Mouse (Mus musculus): ENCODE measurements around the gene Klhl5. TPM values are rescaled to one million over a fixed set of nuclear protein-coding genes. Genes with fewer than 3 reads are reported as not detected.

The Klhl5 gene
- polyA plus RNA-seq, 1 experiment from 2014 or later = 15.8 TPM

- H3K9me3 ChIP-seq (ENCODE audit: control insufficient read depth, low read length) = no peaks in the 10 kb centered on the region
- H3K4me1 ChIP-seq (replicated peaks; ENCODE audit: control insufficient read depth, insufficient read depth, low read length) = peaks cover 13% of the 10 kb centered on the region
- DNase-seq (ENCODE audit: low spot score) = no peak
- WGBS = 20% methylated on average over 11 of the region's 11 CpGs
- peak overlapping the region; percentile 20 for H3K4me2 ChIP-seq (ENCODE audit: low read length)
- H3K9ac ChIP-seq (ENCODE audit: low read length) = no peak overlapping the region
- no peaks in the 10 kb centered on the region for H3K27me3 ChIP-seq (replicated peaks; ENCODE audit: control insufficient read depth, insufficient read depth, low read length)
- no peak for ATAC-seq (replicated peaks; ENCODE audit: low FRiP score, low TSS enrichment, low read depth)
- no peak overlapping the region for H3K4me3 ChIP-seq (ENCODE audit: low read depth, low read length)
- no peak overlapping the region; the same call in 1 of the 2 replicates for H3K27ac ChIP-seq (ENCODE audit: low read depth)
- no peaks in the 10 kb centered on the region for H3K36me3 ChIP-seq (ENCODE audit: control insufficient read depth, insufficient read depth, low read length)
These were observed 69.7 kb downstream of the Klhl5 start for GRCm38 (mm10) chr5:65177026-65177514.

GRCm38 (mm10) chr5:65178477-65178876 is 71.1 kb downstream of the Klhl5 start:
- Histone ChIP-seq H3K27ac (ENCODE audit: low read depth) (no peak overlapping the region), H3K27me3 (replicated peaks; ENCODE audit: control insufficient read depth, insufficient read depth, low read length) (no peaks in the 10 kb centered on the region), H3K4me1 (replicated peaks; ENCODE audit: control insufficient read depth, insufficient read depth, low read length) (peaks cover 13% of the 10 kb centered on the region), H3K4me2 (ENCODE audit: low read length) (no peak overlapping the region), H3K36me3 (ENCODE audit: control insufficient read depth, insufficient read depth, low read length) (no peaks in the 10 kb centered on the region), H3K9me3 (ENCODE audit: control insufficient read depth, low read length) (no peaks in the 10 kb centered on the region), H3K9ac (ENCODE audit: low read length) (no peak overlapping the region), H3K4me3 (ENCODE audit: low read depth, low read length) (no peak overlapping the region)
- 91% methylated on average over 9 of the region's 9 CpGs for WGBS
- ATAC-seq (replicated peaks; ENCODE audit: low FRiP score, low TSS enrichment, low read depth) (no peak), DNase-seq (ENCODE audit: low spot score) (no peak)

GRCm38 (mm10) chr5:65181160-65181793 is 73.9 kb downstream of the Klhl5 start:
- no peaks in the 10 kb centered on the region for H3K36me3 ChIP-seq (ENCODE audit: control insufficient read depth, insufficient read depth, low read length)
- peaks cover 10% of the 10 kb centered on the region for H3K4me1 ChIP-seq (replicated peaks; ENCODE audit: control insufficient read depth, insufficient read depth, low read length)
- ATAC-seq (replicated peaks; ENCODE audit: low FRiP score, low TSS enrichment, low read depth) (no peak), DNase-seq (ENCODE audit: low spot score) (no peak)
- H3K27me3 ChIP-seq (replicated peaks; ENCODE audit: control insufficient read depth, insufficient read depth, low read length) = no peaks in the 10 kb centered on the region
- no peak overlapping the region for H3K9ac ChIP-seq (ENCODE audit: low read length)
- no peak overlapping the region for H3K4me2 ChIP-seq (ENCODE audit: low read length)
- no peak overlapping the region for H3K27ac ChIP-seq (ENCODE audit: low read depth)
- WGBS = 83% methylated on average over 21 of the region's 21 CpGs
- H3K4me3 ChIP-seq (ENCODE audit: low read depth, low read length) = no peak overlapping the region
- H3K9me3 ChIP-seq (ENCODE audit: control insufficient read depth, low read length) = no peaks in the 10 kb centered on the region

GRCm38 (mm10) chr5:65181794-65182169 is 74.4 kb downstream of the Klhl5 start:
- no peaks in the 10 kb centered on the region for H3K27me3 ChIP-seq (replicated peaks; ENCODE audit: control insufficient read depth, insufficient read depth, low read length)
- ATAC-seq (replicated peaks; ENCODE audit: low FRiP score, low TSS enrichment, low read depth) (no peak), DNase-seq (ENCODE audit: low spot score) (no peak)
- no peak overlapping the region for H3K9ac ChIP-seq (ENCODE audit: low read length)
- H3K36me3 ChIP-seq (ENCODE audit: control insufficient read depth, insufficient read depth, low read length) = no peaks in the 10 kb centered on the region
- H3K9me3 ChIP-seq (ENCODE audit: control insufficient read depth, low read length) = no peaks in the 10 kb centered on the region
- H3K4me2 ChIP-seq (ENCODE audit: low read length) = no peak overlapping the region
- no peak overlapping the region for H3K4me3 ChIP-seq (ENCODE audit: low read depth, low read length)
- no peak overlapping the region for H3K27ac ChIP-seq (ENCODE audit: low read depth)
- peaks cover 7% of the 10 kb centered on the region for H3K4me1 ChIP-seq (replicated peaks; ENCODE audit: control insufficient read depth, insufficient read depth, low read length)
- WGBS = 84% methylated on average over 4 of the region's 4 CpGs

GRCm38 (mm10) chr5:65182268-65182667 is 74.9 kb downstream of the Klhl5 start:
- WGBS = 86% methylated on average over 1 of the region's 1 CpGs
- no peak for ATAC-seq (replicated peaks; ENCODE audit: low FRiP score, low TSS enrichment, low read depth)
- Histone ChIP-seq H3K27me3 (replicated peaks; ENCODE audit: control insufficient read depth, insufficient read depth, low read length) (no peaks in the 10 kb centered on the region), H3K9ac (ENCODE audit: low read length) (no peak overlapping the region), H3K27ac (ENCODE audit: low read depth) (no peak overlapping the region), H3K36me3 (ENCODE audit: control insufficient read depth, insufficient read depth, low read length) (no peaks in the 10 kb centered on the region), H3K9me3 (ENCODE audit: control insufficient read depth, low read length) (no peaks in the 10 kb centered on the region), H3K4me1 (replicated peaks; ENCODE audit: control insufficient read depth, insufficient read depth, low read length) (peaks cover 2% of the 10 kb centered on the region), H3K4me2 (ENCODE audit: low read length) (no peak overlapping the region), H3K4me3 (ENCODE audit: low read depth, low read length) (no peak overlapping the region)
- DNase-seq (ENCODE audit: low spot score) = no peak

GRCm38 (mm10) chr5:65191601-65192000 is 84.3 kb downstream of the Klhl5 start:
- no peaks in the 10 kb centered on the region for H3K27me3 ChIP-seq (replicated peaks; ENCODE audit: control insufficient read depth, insufficient read depth, low read length)
- no peak overlapping the region for H3K4me2 ChIP-seq (ENCODE audit: low read length)
- WGBS = 88% methylated on average over 5 of the region's 5 CpGs
- no peak overlapping the region for H3K27ac ChIP-seq (ENCODE audit: low read depth)
- no peak overlapping the region for H3K9ac ChIP-seq (ENCODE audit: low read length)
- no peaks in the 10 kb centered on the region for H3K9me3 ChIP-seq (ENCODE audit: control insufficient read depth, low read length)
- ATAC-seq (replicated peaks; ENCODE audit: low FRiP score, low TSS enrichment, low read depth) (no peak), DNase-seq (ENCODE audit: low spot score) (no peak)
- no peak overlapping the region for H3K4me3 ChIP-seq (ENCODE audit: low read depth, low read length)
- no peaks in the 10 kb centered on the region for H3K36me3 ChIP-seq (ENCODE audit: control insufficient read depth, insufficient read depth, low read length)
- H3K4me1 ChIP-seq (replicated peaks; ENCODE audit: control insufficient read depth, insufficient read depth, low read length) = no peaks in the 10 kb centered on the region

GRCm38 (mm10) chr5:65194441-65194840 is 87.1 kb downstream of the Klhl5 start:
- 88% methylated on average over 9 of the region's 9 CpGs for WGBS
- Histone ChIP-seq H3K27me3 (replicated peaks; ENCODE audit: control insufficient read depth, insufficient read depth, low read length) (no peaks in the 10 kb centered on the region), H3K4me2 (ENCODE audit: low read length) (no peak overlapping the region), H3K4me1 (replicated peaks; ENCODE audit: control insufficient read depth, insufficient read depth, low read length) (no peaks in the 10 kb centered on the region), H3K9me3 (ENCODE audit: control insufficient read depth, low read length) (no peaks in the 10 kb centered on the region), H3K9ac (ENCODE audit: low read length) (no peak overlapping the region), H3K27ac (ENCODE audit: low read depth) (no peak overlapping the region), H3K4me3 (ENCODE audit: low read depth, low read length) (no peak overlapping the region), H3K36me3 (ENCODE audit: control insufficient read depth, insufficient read depth, low read length) (no peaks in the 10 kb centered on the region)
- DNase-seq (ENCODE audit: low spot score) (no peak), ATAC-seq (replicated peaks; ENCODE audit: low FRiP score, low TSS enrichment, low read depth) (no peak)

GRCm38 (mm10) chr5:65199346-65200128 is 92.2 kb downstream of the Klhl5 start, which contains the start of gene Wdr19:
Gene Wdr19 (plus strand): TSS chr5:65199696.
- H3K9ac ChIP-seq (ENCODE audit: low read length) = peak within 1 kb of the TSS; percentile 53
- ATAC-seq (replicated peaks; ENCODE audit: low FRiP score, low TSS enrichment, low read depth) (peak; percentile 100), DNase-seq (ENCODE audit: low spot score) (peak; percentile 94)
- peak within 1 kb of the TSS; percentile 74 for H3K4me2 ChIP-seq (ENCODE audit: low read length)
- no peaks in the 10 kb centered on the region for H3K27me3 ChIP-seq (replicated peaks; ENCODE audit: control insufficient read depth, insufficient read depth, low read length)
- 0% methylated on average over 37 of the region's 37 CpGs for WGBS
- H3K4me3 ChIP-seq (ENCODE audit: low read depth, low read length) = peak within 1 kb of the TSS; percentile 75
- 0 out of 2 replicates have a peak, but pooled peaks cover 5% of the 10 kb centered on the region for H3K4me1 ChIP-seq (replicated peaks; ENCODE audit: control insufficient read depth, insufficient read depth, low read length)
- H3K27ac ChIP-seq (ENCODE audit: low read depth) = peak within 1 kb of the TSS; percentile 54
- no peaks in the 10 kb centered on the region for H3K36me3 ChIP-seq (ENCODE audit: control insufficient read depth, insufficient read depth, low read length)
- no peaks in the 10 kb centered on the region for H3K9me3 ChIP-seq (ENCODE audit: control insufficient read depth, low read length)

All from intestine, embryonic 14.5 days (tissue).